12 mouse cellular contexts compared by ENCODE assay signal in the genomic region with DNA sequence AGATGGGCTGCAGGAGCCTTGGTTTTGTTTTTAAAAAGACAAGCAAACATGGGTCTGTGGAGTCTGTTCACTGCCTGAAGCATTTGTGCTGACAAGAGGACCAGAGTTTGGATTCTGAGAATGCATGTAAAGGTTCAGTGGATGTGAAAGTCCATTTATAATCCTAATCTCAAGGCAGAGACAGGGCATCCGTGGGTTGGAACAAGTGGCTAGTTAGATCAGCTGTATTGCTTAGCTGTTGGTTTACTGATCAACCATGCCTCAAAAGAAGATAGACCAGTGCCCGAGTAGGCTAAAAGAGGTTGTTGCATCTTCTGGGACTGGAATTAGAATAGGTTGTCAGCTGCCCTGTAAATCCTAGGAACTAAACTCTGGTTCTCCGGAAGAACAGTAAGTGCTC. TPM values are rescaled to one million over a fixed set of nuclear protein-coding genes. Genes with fewer than 3 reads are reported as not detected.
"Had no signal": no experiment of that assay in that cellular context is flagged by ENCODE, and none has a peak within 500 bp of the region (broad histone marks: within the 10 kb centered on the region; RNA-seq: fewer than 3 reads in every experiment).

No protein-coding gene starts in this region.

- H3K27ac ChIP-seq: layer of hippocampus, adult 2 months; limb, embryonic 12.5 days; liver, embryonic 13.5 days; midbrain, embryonic 13.5 days; neural tube, embryonic 15.5 days had no signal

- H3K27me3 ChIP-seq: limb, embryonic 12.5 days; liver, embryonic 13.5 days; midbrain, embryonic 13.5 days; neural tube, embryonic 15.5 days had no signal

- H3K4me2 ChIP-seq: limb, embryonic 12.5 days; liver, embryonic 13.5 days; midbrain, embryonic 13.5 days; neural tube, embryonic 15.5 days had no signal

- ATAC-seq: intestine, embryonic 16.5 days; liver, postnatal 0 days; midbrain, embryonic 13.5 days had no signal

- H3K4me3 ChIP-seq: layer of hippocampus, adult 2 months; limb, embryonic 12.5 days; liver, embryonic 13.5 days; midbrain, embryonic 13.5 days; neural tube, embryonic 15.5 days had no signal

- DNase-seq: liver; liver, embryonic 13.5 days; liver, postnatal 0 days; right cerebral cortex, adult 18-20 months; right cerebral cortex, postnatal 25 days; thymus, postnatal 36 days had no signal

- H3K9ac ChIP-seq: limb, embryonic 12.5 days; liver, embryonic 13.5 days; liver, postnatal 0 days; midbrain, embryonic 13.5 days; neural tube, embryonic 15.5 days had no signal

- H3K9me3 ChIP-seq: limb, embryonic 12.5 days; liver, embryonic 13.5 days; midbrain, embryonic 13.5 days; neural tube, embryonic 15.5 days had no signal

RNA-seq across cellular contexts. Expression of a gene that starts 23.1 kb away (rescaled TPM):
- polyA plus RNA-seq: small intestine, adult 2 months had no signal
